Mouse (Mus musculus): ENCODE results near the gene Pmpca. TPM values are rescaled to one million over a fixed set of nuclear protein-coding genes. Genes with fewer than 3 reads are reported as not detected.

The Pmpca gene
- polyA plus RNA-seq, 1 experiment from 2014 or later = 41.3 TPM

DNA sequence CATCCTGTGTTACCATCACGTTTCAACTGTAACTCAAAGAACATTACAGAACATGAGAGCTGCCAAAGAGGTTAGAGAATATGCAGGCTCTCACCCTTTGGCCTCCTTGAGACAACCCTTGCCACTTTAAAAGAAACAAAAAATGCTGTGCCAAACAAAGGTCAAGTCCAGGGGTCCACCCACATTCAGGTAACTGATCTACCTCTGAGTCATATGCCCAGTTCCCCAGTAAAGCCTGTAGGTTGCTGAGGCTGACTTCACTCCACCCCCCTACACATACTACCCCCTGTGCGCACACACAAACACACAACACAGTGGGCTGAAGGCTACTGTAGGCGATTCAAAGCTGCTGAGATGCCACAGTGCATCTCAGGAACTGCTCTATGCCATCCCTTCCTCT lies 1.4 kb upstream of the Pmpca start:
- no peak for DNase-seq
- no peak for ATAC-seq
- Histone ChIP-seq H3K4me1 (ENCODE audit: insufficient read depth) (peaks cover 13% of the 10 kb centered on the region), H3K9me3 (ENCODE audit: low read length) (no peaks in the 10 kb centered on the region), H3K27ac (ENCODE audit: low read depth) (no peak overlapping the region), H3K27me3 (ENCODE audit: insufficient read depth, low read length) (no peaks in the 10 kb centered on the region), H3K9ac (replicated peaks) (peak overlapping the region; percentile 30), H3K36me3 (replicated peaks; ENCODE audit: insufficient read depth, low read length) (peaks cover 61% of the 10 kb centered on the region), H3K4me2 (ENCODE audit: low read depth, low read length) (peak overlapping the region; percentile 94), H3K4me3 (ENCODE audit: low read depth, low read length) (0 out of 2 replicates have a peak overlapping the region, but pooled peaks have one; percentile 92)
- 74% methylated on average over 3 of the region's 3 CpGs for WGBS (ENCODE audit: insufficient replicate concordance)
- TF ChIP-seq CTCF (IDR thresholded peaks at IDR 0.05; ENCODE audit: low read depth) (no peak), EP300 (IDR thresholded peaks at IDR 0.05; ENCODE audit: low read depth) (no peak)

DNA sequence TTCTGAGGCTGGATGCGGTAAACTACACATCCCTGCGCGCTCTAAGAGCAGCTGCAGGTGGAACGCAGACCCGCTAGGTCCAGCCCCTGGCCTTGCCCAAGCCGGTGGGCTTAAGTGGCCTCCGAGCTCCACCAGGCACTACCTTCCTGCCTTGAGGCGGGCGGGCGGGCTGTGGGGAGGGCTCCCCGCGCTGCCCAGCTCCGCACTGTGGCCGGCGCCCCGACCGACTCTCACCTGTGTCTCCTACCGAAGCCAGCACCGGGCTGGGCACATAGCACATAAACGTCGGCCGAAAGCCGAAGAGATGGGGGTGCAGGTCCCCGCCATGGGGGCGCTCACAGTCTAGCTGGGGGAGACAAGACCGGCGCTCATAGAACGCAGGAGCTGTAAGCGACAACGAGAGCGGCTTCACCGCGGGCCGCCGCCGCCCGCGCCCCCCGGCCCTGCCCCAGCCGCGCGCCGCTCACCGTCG lies 421 bp upstream of the Pmpca start:
- TF ChIP-seq EP300 (IDR thresholded peaks at IDR 0.05; ENCODE audit: low read depth) (no peak), CTCF (IDR thresholded peaks at IDR 0.05; ENCODE audit: low read depth) (no peak)
- peaks cover 13% of the 10 kb centered on the region for H3K4me1 ChIP-seq (ENCODE audit: insufficient read depth)
- H3K27ac ChIP-seq (ENCODE audit: low read depth) = peak overlapping the region; percentile 67
- WGBS (ENCODE audit: insufficient replicate concordance) = 3% methylated on average over 31 of the region's 45 CpGs
- peaks cover 68% of the 10 kb centered on the region for H3K36me3 ChIP-seq (replicated peaks; ENCODE audit: insufficient read depth, low read length)
- ATAC-seq (peak; percentile 71), DNase-seq (no peak)
- H3K4me2 ChIP-seq (ENCODE audit: low read depth, low read length) = peak overlapping the region; percentile 94
- H3K9me3 ChIP-seq (ENCODE audit: low read length) = no peaks in the 10 kb centered on the region
- peak overlapping the region; percentile 96 for H3K9ac ChIP-seq (replicated peaks)
- H3K27me3 ChIP-seq (ENCODE audit: insufficient read depth, low read length) = no peaks in the 10 kb centered on the region
- peak overlapping the region; percentile 92 for H3K4me3 ChIP-seq (ENCODE audit: low read depth, low read length)

DNA sequence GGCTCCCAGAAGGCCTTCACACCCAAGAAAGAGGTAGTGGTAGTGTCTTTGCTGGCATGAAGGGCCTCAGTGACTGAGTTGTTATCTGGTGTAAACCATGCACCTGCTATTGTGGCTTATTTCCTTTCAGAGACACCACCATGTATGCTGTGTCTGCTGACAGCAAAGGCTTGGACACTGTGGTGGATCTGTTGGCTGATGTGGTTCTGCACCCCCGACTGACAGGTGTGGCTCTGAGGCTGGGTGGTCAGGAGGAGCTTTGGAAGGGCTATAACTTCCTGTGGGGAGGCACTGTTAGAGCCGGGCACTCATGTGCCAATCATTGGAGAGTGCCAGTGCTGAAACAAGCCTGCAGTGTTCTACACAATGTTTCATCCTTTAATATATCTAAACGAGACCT lies 1.8 kb downstream of the Pmpca start:
- no peaks in the 10 kb centered on the region for H3K9me3 ChIP-seq (ENCODE audit: low read length)
- H3K4me1 ChIP-seq (ENCODE audit: insufficient read depth) = peaks cover 13% of the 10 kb centered on the region
- DNase-seq = no peak
- no peak overlapping the region for H3K4me3 ChIP-seq (ENCODE audit: low read depth, low read length)
- ATAC-seq = no peak
- peaks cover 69% of the 10 kb centered on the region for H3K36me3 ChIP-seq (replicated peaks; ENCODE audit: insufficient read depth, low read length)
- no peak overlapping the region for H3K4me2 ChIP-seq (ENCODE audit: low read depth, low read length)
- no peak overlapping the region for H3K27ac ChIP-seq (ENCODE audit: low read depth)
- H3K9ac ChIP-seq (replicated peaks) = no peak overlapping the region
- no peak for TF ChIP-seq EP300 (IDR thresholded peaks at IDR 0.05; ENCODE audit: low read depth)
- no peak for TF ChIP-seq CTCF (IDR thresholded peaks at IDR 0.05; ENCODE audit: low read depth)
- no peaks in the 10 kb centered on the region for H3K27me3 ChIP-seq (ENCODE audit: insufficient read depth, low read length)
- 63% methylated on average over 3 of the region's 3 CpGs for WGBS (ENCODE audit: insufficient replicate concordance)

DNA sequence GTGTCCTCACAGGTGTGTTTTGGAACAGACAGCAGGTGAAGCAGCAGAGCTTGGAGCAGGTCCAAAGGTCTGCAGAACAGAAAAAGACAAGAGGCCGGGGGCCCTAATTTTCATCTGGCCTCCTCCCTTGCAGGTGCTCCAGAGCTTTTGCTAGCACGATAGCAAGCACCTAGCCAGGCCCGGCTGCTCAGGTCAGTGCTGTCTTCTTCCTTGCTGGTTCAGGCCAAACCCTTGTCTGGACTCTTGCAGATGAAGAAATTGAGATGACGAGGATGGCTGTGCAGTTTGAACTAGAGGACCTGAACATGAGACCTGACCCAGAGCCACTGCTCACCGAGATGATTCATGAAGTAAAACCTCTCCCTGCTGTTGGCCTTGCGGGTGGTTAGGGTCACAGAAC lies 2.5 kb downstream of the Pmpca start:
- H3K4me2 ChIP-seq (ENCODE audit: low read depth, low read length) = no peak overlapping the region
- no peak overlapping the region for H3K27ac ChIP-seq (ENCODE audit: low read depth)
- no peak overlapping the region for H3K4me3 ChIP-seq (ENCODE audit: low read depth, low read length)
- H3K27me3 ChIP-seq (ENCODE audit: insufficient read depth, low read length) = no peaks in the 10 kb centered on the region
- DNase-seq (no peak), ATAC-seq (no peak)
- peaks cover 70% of the 10 kb centered on the region for H3K36me3 ChIP-seq (replicated peaks; ENCODE audit: insufficient read depth, low read length)
- 88% methylated on average over 6 of the region's 6 CpGs for WGBS (ENCODE audit: insufficient replicate concordance)
- peaks cover 13% of the 10 kb centered on the region for H3K4me1 ChIP-seq (ENCODE audit: insufficient read depth)
- TF ChIP-seq EP300 (IDR thresholded peaks at IDR 0.05; ENCODE audit: low read depth) (no peak), CTCF (IDR thresholded peaks at IDR 0.05; ENCODE audit: low read depth) (no peak)
- no peak overlapping the region for H3K9ac ChIP-seq (replicated peaks)
- no peaks in the 10 kb centered on the region for H3K9me3 ChIP-seq (ENCODE audit: low read length)

DNA sequence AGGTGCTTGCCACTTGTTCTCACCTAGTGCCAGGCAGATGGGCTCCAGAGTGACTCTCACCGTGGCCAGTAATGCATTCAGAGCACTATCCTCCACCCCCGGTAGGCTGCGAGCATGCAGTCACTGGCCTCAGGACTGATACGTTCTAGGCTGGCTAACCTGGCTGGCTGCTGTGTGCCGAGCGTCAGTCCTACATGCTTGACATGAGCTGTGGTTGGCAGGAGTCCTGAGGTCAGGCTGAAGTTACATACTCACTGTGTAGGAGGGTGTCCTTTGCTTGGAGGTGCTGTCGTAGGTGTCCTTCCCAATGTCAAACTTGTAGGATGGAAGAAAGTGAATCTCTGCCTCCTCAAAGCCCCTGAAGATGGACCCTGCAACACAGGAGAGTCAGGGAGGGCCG lies 9.8 kb downstream of the Pmpca start:
- H3K4me2 ChIP-seq (ENCODE audit: low read depth, low read length) = no peak overlapping the region
- no peak overlapping the region for H3K9ac ChIP-seq (replicated peaks)
- peaks cover 75% of the 10 kb centered on the region for H3K36me3 ChIP-seq (replicated peaks; ENCODE audit: insufficient read depth, low read length)
- no peak for DNase-seq
- no peaks in the 10 kb centered on the region for H3K27me3 ChIP-seq (ENCODE audit: insufficient read depth, low read length)
- WGBS (ENCODE audit: insufficient replicate concordance) = 80% methylated on average over 8 of the region's 8 CpGs
- H3K4me3 ChIP-seq (ENCODE audit: low read depth, low read length) = no peak overlapping the region
- H3K4me1 ChIP-seq (ENCODE audit: insufficient read depth) = no peaks in the 10 kb centered on the region
- no peaks in the 10 kb centered on the region for H3K9me3 ChIP-seq (ENCODE audit: low read length)
- no peak overlapping the region for H3K27ac ChIP-seq (ENCODE audit: low read depth)
- TF ChIP-seq CTCF (IDR thresholded peaks at IDR 0.05; ENCODE audit: low read depth) (no peak), EP300 (IDR thresholded peaks at IDR 0.05; ENCODE audit: low read depth) (no peak)
- ATAC-seq = no peak

DNA sequence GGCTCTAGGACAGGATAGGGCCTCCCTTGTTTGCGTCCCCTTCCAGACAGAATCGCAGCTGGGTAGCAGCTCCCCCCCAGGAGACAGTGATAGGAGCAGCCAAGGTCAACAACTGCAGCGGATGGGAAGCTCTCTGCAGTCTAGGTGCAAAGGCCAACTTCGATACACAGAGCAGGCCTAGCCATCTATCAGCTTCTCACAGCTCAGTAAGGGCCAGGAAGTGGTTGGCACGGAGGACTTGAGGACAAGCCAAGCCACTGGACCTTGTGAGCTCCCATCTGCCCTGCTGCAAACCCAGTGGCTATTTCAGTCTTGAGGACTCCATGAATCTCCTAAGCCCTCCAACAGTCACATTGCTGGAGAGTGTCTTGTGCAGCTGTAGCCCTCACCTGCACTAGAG lies 10.5 kb downstream of the Pmpca start:
- TF ChIP-seq EP300 (IDR thresholded peaks at IDR 0.05; ENCODE audit: low read depth) (no peak), CTCF (IDR thresholded peaks at IDR 0.05; ENCODE audit: low read depth) (no peak)
- DNase-seq = no peak
- Histone ChIP-seq H3K36me3 (replicated peaks; ENCODE audit: insufficient read depth, low read length) (peaks cover 69% of the 10 kb centered on the region), H3K4me2 (ENCODE audit: low read depth, low read length) (no peak overlapping the region), H3K27ac (ENCODE audit: low read depth) (no peak overlapping the region), H3K4me3 (ENCODE audit: low read depth, low read length) (no peak overlapping the region), H3K4me1 (ENCODE audit: insufficient read depth) (no peaks in the 10 kb centered on the region), H3K9me3 (ENCODE audit: low read length) (no peaks in the 10 kb centered on the region), H3K9ac (replicated peaks) (no peak overlapping the region), H3K27me3 (ENCODE audit: insufficient read depth, low read length) (no peaks in the 10 kb centered on the region)
- ATAC-seq = peak; percentile 74
- 51% methylated on average over 5 of the region's 5 CpGs for WGBS (ENCODE audit: insufficient replicate concordance)

DNA sequence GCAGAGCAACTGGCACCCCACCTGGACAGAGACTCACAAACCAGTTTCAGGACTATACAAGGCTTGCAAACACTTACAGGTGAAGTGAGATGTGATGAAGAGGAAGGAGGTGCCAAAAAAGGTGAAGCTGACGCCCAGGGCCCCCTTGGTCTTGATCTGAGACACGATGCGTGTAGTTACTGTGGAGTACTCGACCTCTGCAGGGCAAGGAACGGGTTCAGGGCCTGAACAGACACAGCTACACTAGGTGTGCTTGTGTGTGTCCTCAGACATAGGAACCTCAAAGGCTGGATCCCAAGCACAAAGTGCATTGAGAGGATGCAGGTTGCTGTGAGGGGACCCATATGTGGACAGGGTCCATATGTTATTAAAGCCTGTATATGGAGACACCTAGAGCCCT lies 11.2 kb downstream of the Pmpca start:
- Histone ChIP-seq H3K4me3 (ENCODE audit: low read depth, low read length) (no peak overlapping the region), H3K4me2 (ENCODE audit: low read depth, low read length) (no peak overlapping the region), H3K27me3 (ENCODE audit: insufficient read depth, low read length) (no peaks in the 10 kb centered on the region), H3K27ac (ENCODE audit: low read depth) (no peak overlapping the region), H3K4me1 (ENCODE audit: insufficient read depth) (no peaks in the 10 kb centered on the region), H3K9me3 (ENCODE audit: low read length) (no peaks in the 10 kb centered on the region), H3K9ac (replicated peaks) (no peak overlapping the region), H3K36me3 (replicated peaks; ENCODE audit: insufficient read depth, low read length) (peaks cover 62% of the 10 kb centered on the region)
- TF ChIP-seq CTCF (IDR thresholded peaks at IDR 0.05; ENCODE audit: low read depth) (no peak), EP300 (IDR thresholded peaks at IDR 0.05; ENCODE audit: low read depth) (no peak)
- no peak for DNase-seq
- 86% methylated on average over 5 of the region's 5 CpGs for WGBS (ENCODE audit: insufficient replicate concordance)
- no peak for ATAC-seq
